In genomic region chr1:97647037-97647436, GRCm38 (mm10) we compare ENCODE assay signal across 10 mouse cellular contexts. TPM values are rescaled to one million over a fixed set of nuclear protein-coding genes. Genes with fewer than 3 reads are reported as not detected.
DNase-seq lines count a peak whose midpoint lies in the region; TF ChIP-seq lines count a peak whose summit lies in the region.
"Had no signal": no experiment of that assay in that cellular context is flagged by ENCODE, and none has a peak within 500 bp of the region (broad histone marks: within the 10 kb centered on the region; RNA-seq: fewer than 3 reads in every experiment).

No protein-coding gene starts in this region.

- H3K4me1 ChIP-seq in E14TG2a.4 (replicated peaks; ENCODE audit: low read depth, low read length), result 0 out of 2 replicates have a peak, but pooled peaks cover 5% of the 10 kb centered on the region

- DNase-seq in layer of hippocampus, adult 2 months (ENCODE audit: low spot score in 2 of 2), result no peak
- no peak for DNase-seq in layer of hippocampus, adult 18-20 months (ENCODE audit: low spot score in 2 of 2)
- peak; percentile 67 for DNase-seq in ZHBTc4 (ENCODE audit: low read depth, low spot score)
- peak; percentile 39 for DNase-seq in naive thymus-derived CD4-positive, alpha-beta T cell, adult 2 months (ENCODE audit: low read depth)
- no peak for DNase-seq in adrenal gland, adult (ENCODE audit: inconsistent age in 2 of 2, low spot score in 1 of 2)
- DNase-seq in spleen, postnatal 36 days (ENCODE audit: low spot score in 2 of 2), result no peak
- DNase-seq in adrenal gland, postnatal 25 days, result no peak
- DNase-seq: embryo, embryonic 11 days had no signal

- H3K9me3 ChIP-seq in E14TG2a.4 (ENCODE audit: low read length), result no peaks in the 10 kb centered on the region

- no peak overlapping the region for H3K27ac ChIP-seq in layer of hippocampus, adult 2 months
- H3K27ac ChIP-seq: macrophage had no signal

- no peaks in the 10 kb centered on the region for H3K27me3 ChIP-seq in E14TG2a.4 (ENCODE audit: insufficient read depth, low read length)

- no peak overlapping the region for H3K4me3 ChIP-seq in layer of hippocampus, adult 2 months
- H3K4me3 ChIP-seq in E14TG2a.4 (replicated peaks; ENCODE audit: low read length), result no peak overlapping the region

- peak; percentile 61 for TF ChIP-seq CTCF in layer of hippocampus, adult 2 months (conservative IDR thresholded peaks at IDR 0.05)
- TF ChIP-seq CTCF in E14TG2a.4 (conservative IDR thresholded peaks at IDR 0.05; ENCODE audit: low read length), result peak; percentile 86

- no peaks in the 10 kb centered on the region for H3K36me3 ChIP-seq in E14TG2a.4 (ENCODE audit: insufficient read depth, low read length)

RNA-seq across cellular contexts. Expression of gene D1Ertd622e, which starts 14.8 kb away (rescaled TPM):
- total RNA-seq in layer of hippocampus, adult 2 months (2021), result 10 to 100 TPM; 42.1 to 42.8 TPM
- 10 to 100 TPM; 50.6 to 53.9 TPM for total RNA-seq in layer of hippocampus, adult 18-20 months (2021)
- 18.2 and 23.7 TPM in 2 replicates for total RNA-seq in adrenal gland, postnatal 25 days (2021)

Comparison
In these comparisons a context has a peak if more than half of its experiments do, and no peak if none do; other contexts are left out.
1. DNase-seq: peak in ZHBTc4 (single experiment) and naive thymus-derived CD4-positive, alpha-beta T cell, adult 2 months (single experiment); none in layer of hippocampus, adult 2 months (0 of 2), layer of hippocampus, adult 18-20 months (0 of 2), adrenal gland, adult (0 of 2), spleen, postnatal 36 days (0 of 2) and adrenal gland, postnatal 25 days (single experiment).